Mouse (Mus musculus): ENCODE results near the gene Gm20388. TPM values are rescaled to one million over a fixed set of nuclear protein-coding genes. Genes with fewer than 3 reads are reported as not detected.
"Not testable (repeated sequence)": the region's sequence is repeated elsewhere in the genome, so short reads cannot be mapped to it uniquely, and the experiment has no call there.

Gm20388 gene
- polyA plus RNA-seq, 1 experiment from 2014 or later = not detected

- WGBS = 59% methylated on average over 22 of the region's 22 CpGs
- ATAC-seq (ENCODE audit: low FRiP score, low TSS enrichment) (no peak), DNase-seq (ENCODE audit: low spot score) (no peak)
- H3K27ac ChIP-seq (replicated peaks) = no peak overlapping the region
- no peak overlapping the region for H3K4me2 ChIP-seq (replicated peaks; ENCODE audit: low read depth)
- H3K4me3 ChIP-seq (ENCODE audit: low read depth, low read length) = no peak overlapping the region
- H3K36me3 ChIP-seq (ENCODE audit: control insufficient read depth, insufficient read depth, low read length) = no peaks in the 10 kb centered on the region
- no peaks in the 10 kb centered on the region for H3K27me3 ChIP-seq (ENCODE audit: control insufficient read depth, insufficient read depth, low read length)
- TF ChIP-seq EP300 (optimal IDR thresholded peaks at IDR 0.05) = no peak
- no peak for TF ChIP-seq CTCF (IDR thresholded peaks at IDR 0.05; ENCODE audit: low read depth)
- H3K9ac ChIP-seq (ENCODE audit: low read length) = no peak overlapping the region
- H3K9me3 ChIP-seq (ENCODE audit: control insufficient read depth, low read length) = no peaks in the 10 kb centered on the region
- H3K4me1 ChIP-seq (replicated peaks; ENCODE audit: control insufficient read depth, insufficient read depth) = no peaks in the 10 kb centered on the region
These were observed 2720.1 kb downstream of the Gm20388 start for GRCm38 (mm10) chr8:122630696-122631095.

DNA sequence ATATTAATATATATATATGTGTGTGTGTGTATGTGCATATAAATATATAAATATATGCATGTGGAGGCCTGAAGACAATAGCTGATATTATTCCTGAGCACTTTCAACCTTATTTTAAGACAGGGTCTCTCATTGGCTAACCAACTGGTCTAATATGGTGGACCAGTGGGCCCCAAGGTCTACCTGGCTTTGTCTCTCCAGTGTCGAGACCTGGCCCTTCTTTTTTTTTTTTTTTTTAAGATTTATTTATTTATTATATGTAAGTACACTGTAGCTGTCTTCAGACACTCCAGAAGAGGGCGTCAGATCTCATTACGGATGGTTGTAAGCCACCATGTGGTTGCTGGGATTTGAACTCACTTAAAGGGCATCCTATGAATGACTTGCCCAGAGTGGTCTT, 2721.5 kb downstream of the Gm20388 start:
- not testable (repeated sequence) for H3K36me3 ChIP-seq (ENCODE audit: control insufficient read depth, insufficient read depth, low read length); H3K4me2 ChIP-seq (replicated peaks; ENCODE audit: low read depth); H3K4me1 ChIP-seq (replicated peaks; ENCODE audit: control insufficient read depth, insufficient read depth); ATAC-seq (ENCODE audit: low FRiP score, low TSS enrichment); H3K27ac ChIP-seq (replicated peaks); H3K9me3 ChIP-seq (ENCODE audit: control insufficient read depth, low read length); H3K4me3 ChIP-seq (ENCODE audit: low read depth, low read length); H3K9ac ChIP-seq (ENCODE audit: low read length); DNase-seq (ENCODE audit: low spot score); H3K27me3 ChIP-seq (ENCODE audit: control insufficient read depth, insufficient read depth, low read length)
- WGBS = 78% methylated on average over 3 of the region's 3 CpGs

GRCm38 (mm10) chr8:122633205-122633604, 2722.6 kb downstream of the Gm20388 start:
- TF ChIP-seq CTCF (IDR thresholded peaks at IDR 0.05; ENCODE audit: low read depth) (no peak), EP300 (optimal IDR thresholded peaks at IDR 0.05) (no peak)
- ATAC-seq (ENCODE audit: low FRiP score, low TSS enrichment) (no peak), DNase-seq (ENCODE audit: low spot score) (no peak)
- Histone ChIP-seq H3K27me3 (ENCODE audit: control insufficient read depth, insufficient read depth, low read length) (no peaks in the 10 kb centered on the region), H3K9me3 (ENCODE audit: control insufficient read depth, low read length) (no peaks in the 10 kb centered on the region), H3K4me3 (ENCODE audit: low read depth, low read length) (no peak overlapping the region), H3K4me2 (replicated peaks; ENCODE audit: low read depth) (no peak overlapping the region), H3K36me3 (ENCODE audit: control insufficient read depth, insufficient read depth, low read length) (no peaks in the 10 kb centered on the region), H3K27ac (replicated peaks) (no peak overlapping the region), H3K9ac (ENCODE audit: low read length) (no peak overlapping the region), H3K4me1 (replicated peaks; ENCODE audit: control insufficient read depth, insufficient read depth) (no peaks in the 10 kb centered on the region)
- WGBS = 95% methylated on average over 14 of the region's 14 CpGs

DNA sequence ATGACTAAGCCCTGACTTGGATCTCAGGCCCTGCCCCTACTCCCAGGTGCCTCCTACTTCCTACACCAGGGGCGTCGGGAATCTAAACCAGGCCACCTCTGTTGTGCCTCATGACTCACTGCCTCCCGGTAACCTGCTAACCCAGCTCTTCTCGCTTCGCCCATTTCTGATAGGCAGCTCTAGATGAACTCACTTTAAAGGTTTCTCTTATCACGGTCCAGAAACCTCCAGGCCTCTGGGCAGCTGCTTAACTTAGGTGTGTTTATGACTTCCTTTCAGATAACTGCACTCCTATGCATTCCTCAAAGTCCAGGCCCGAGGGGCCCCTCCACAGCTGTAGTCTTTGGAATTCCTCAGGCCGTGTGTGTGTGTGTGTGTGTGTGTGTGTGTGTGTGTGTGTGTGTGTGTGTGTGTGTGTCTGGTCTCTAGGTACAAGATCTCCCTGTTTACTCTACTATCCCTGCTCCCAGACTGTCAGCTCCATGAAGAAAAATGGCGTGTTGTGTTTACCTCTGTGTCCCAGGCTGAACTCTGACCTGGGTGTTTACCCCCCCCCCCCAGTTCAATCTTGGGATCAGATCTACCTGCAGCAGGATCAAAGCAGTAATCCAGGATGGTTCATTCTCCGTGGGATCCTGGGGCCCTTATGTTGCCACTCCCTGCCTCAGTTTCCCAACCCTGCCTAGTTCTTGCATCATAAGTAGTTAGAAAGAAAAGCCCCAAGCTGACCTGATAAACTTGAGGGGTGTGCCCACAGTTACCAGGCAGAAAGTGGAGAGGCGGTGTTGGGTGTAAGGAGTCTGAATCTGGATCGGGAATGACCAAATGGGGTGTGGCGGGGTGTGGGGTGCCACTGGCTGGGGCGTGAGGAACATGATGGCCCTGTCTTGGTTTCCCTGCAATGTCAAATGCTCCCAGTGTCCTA, 2725.5 kb downstream of the Gm20388 start:
- no peaks in the 10 kb centered on the region for H3K9me3 ChIP-seq (ENCODE audit: control insufficient read depth, low read length)
- no peak overlapping the region for H3K9ac ChIP-seq (ENCODE audit: low read length)
- peaks cover 2% of the 10 kb centered on the region; the same call in 1 of the 2 replicates for H3K36me3 ChIP-seq (ENCODE audit: control insufficient read depth, insufficient read depth, low read length)
- no peak overlapping the region for H3K4me3 ChIP-seq (ENCODE audit: low read depth, low read length)
- 33% methylated on average over 14 of the region's 14 CpGs for WGBS
- peak overlapping the region; percentile 61 for H3K27ac ChIP-seq (replicated peaks)
- H3K4me2 ChIP-seq (replicated peaks; ENCODE audit: low read depth) = no peak overlapping the region
- no peaks in the 10 kb centered on the region for H3K27me3 ChIP-seq (ENCODE audit: control insufficient read depth, insufficient read depth, low read length)
- peaks cover 7% of the 10 kb centered on the region for H3K4me1 ChIP-seq (replicated peaks; ENCODE audit: control insufficient read depth, insufficient read depth)
- TF ChIP-seq EP300 (optimal IDR thresholded peaks at IDR 0.05) = peak; percentile 60
- no peak for TF ChIP-seq CTCF (IDR thresholded peaks at IDR 0.05; ENCODE audit: low read depth)
- ATAC-seq (ENCODE audit: low FRiP score, low TSS enrichment) = peak; percentile 93
- DNase-seq (ENCODE audit: low spot score) = peak; percentile 86

GRCm38 (mm10) chr8:122636803-122637175, 2726.1 kb downstream of the Gm20388 start:
- peaks cover 2% of the 10 kb centered on the region; the same call in 1 of the 2 replicates for H3K36me3 ChIP-seq (ENCODE audit: control insufficient read depth, insufficient read depth, low read length)
- 39% methylated on average over 9 of the region's 9 CpGs for WGBS
- H3K27ac ChIP-seq (replicated peaks) = peak overlapping the region; percentile 61; the same call in 1 of the 2 replicates
- no peaks in the 10 kb centered on the region for H3K9me3 ChIP-seq (ENCODE audit: control insufficient read depth, low read length)
- H3K4me3 ChIP-seq (ENCODE audit: low read depth, low read length) = no peak overlapping the region
- DNase-seq (ENCODE audit: low spot score) (peak; percentile 67), ATAC-seq (ENCODE audit: low FRiP score, low TSS enrichment) (no peak)
- no peak overlapping the region for H3K4me2 ChIP-seq (replicated peaks; ENCODE audit: low read depth)
- H3K9ac ChIP-seq (ENCODE audit: low read length) = no peak overlapping the region
- H3K27me3 ChIP-seq (ENCODE audit: control insufficient read depth, insufficient read depth, low read length) = no peaks in the 10 kb centered on the region
- peaks cover 7% of the 10 kb centered on the region for H3K4me1 ChIP-seq (replicated peaks; ENCODE audit: control insufficient read depth, insufficient read depth)
- TF ChIP-seq EP300 (optimal IDR thresholded peaks at IDR 0.05) = no peak
- TF ChIP-seq CTCF (IDR thresholded peaks at IDR 0.05; ENCODE audit: low read depth) = no peak

DNA sequence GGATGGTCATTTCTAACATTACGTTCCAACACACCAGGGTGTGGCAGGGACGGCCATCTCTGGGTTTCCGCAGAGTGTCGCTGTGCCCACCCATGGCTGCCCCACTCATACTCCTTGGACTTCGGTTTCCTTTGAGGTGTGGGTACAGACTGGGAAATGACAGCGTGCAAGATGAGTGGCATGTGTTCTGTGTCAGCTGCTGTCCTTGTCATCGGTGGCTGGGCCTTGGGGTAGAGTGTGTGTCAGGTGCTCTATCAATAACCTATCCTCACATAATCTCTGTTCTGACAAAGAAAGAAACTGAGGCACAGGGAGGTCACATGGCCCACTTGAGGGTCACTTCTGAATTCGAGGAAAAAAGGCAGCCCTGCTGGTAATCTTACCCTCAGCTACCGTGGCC, 2726.6 kb downstream of the Gm20388 start:
- Histone ChIP-seq H3K4me1 (replicated peaks; ENCODE audit: control insufficient read depth, insufficient read depth) (peaks cover 7% of the 10 kb centered on the region), H3K4me3 (ENCODE audit: low read depth, low read length) (no peak overlapping the region), H3K9me3 (ENCODE audit: control insufficient read depth, low read length) (no peaks in the 10 kb centered on the region), H3K4me2 (replicated peaks; ENCODE audit: low read depth) (no peak overlapping the region), H3K36me3 (ENCODE audit: control insufficient read depth, insufficient read depth, low read length) (peaks cover 2% of the 10 kb centered on the region; the same call in 1 of the 2 replicates), H3K27me3 (ENCODE audit: control insufficient read depth, insufficient read depth, low read length) (no peaks in the 10 kb centered on the region), H3K27ac (replicated peaks) (0 out of 2 replicates have a peak overlapping the region, but pooled peaks have one; percentile 61), H3K9ac (ENCODE audit: low read length) (no peak overlapping the region)
- ATAC-seq (ENCODE audit: low FRiP score, low TSS enrichment) (no peak), DNase-seq (ENCODE audit: low spot score) (no peak)
- TF ChIP-seq EP300 (optimal IDR thresholded peaks at IDR 0.05) = no peak
- no peak for TF ChIP-seq CTCF (IDR thresholded peaks at IDR 0.05; ENCODE audit: low read depth)
- WGBS = 83% methylated on average over 9 of the region's 9 CpGs
